In the genomic region with DNA sequence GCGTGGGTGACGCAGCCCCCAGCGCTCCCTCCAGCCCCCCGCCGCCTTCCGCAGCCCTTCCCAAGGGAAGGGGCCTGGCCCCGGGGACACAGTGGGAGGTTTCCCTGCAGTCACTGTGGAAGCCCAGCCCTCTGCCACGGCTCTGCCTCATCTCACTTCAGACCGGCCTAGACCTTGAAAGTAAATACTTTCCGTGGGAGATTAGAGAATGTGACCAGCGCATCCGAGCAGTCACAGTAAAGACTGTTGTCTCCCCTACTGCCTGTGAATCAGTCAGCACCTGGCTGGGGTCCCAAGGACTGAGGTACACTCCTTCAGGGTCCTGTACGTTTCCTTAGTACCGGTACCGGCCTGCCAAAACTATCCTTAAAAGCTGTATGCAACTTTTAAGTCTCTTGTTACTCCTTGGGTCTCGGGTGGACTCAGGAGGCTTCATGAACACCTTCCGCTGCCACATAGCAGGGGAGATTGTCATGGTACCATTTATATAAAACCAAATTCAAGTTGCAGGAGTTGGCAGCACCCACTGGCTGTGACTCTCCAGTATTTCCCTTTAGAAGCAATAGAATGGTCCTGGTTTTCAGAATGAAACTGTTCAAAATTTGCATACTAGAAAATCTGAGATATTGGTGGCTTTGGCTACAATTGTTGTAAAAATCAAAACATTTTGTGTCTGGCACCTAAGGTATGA, we compare ENCODE assay signal across 8 mouse cellular contexts. TPM values are rescaled to one million over a fixed set of nuclear protein-coding genes. Genes with fewer than 3 reads are reported as not detected.
DNase-seq lines count a peak whose midpoint lies in the region; ATAC-seq and TF ChIP-seq lines count a peak whose summit lies in the region.

No protein-coding gene starts in this region.

- H3ac ChIP-seq in myocyte (ENCODE audit: control insufficient read depth, insufficient read length) = peak overlapping the region; percentile 66

- no peak for TF ChIP-seq CTCF in gastrocnemius, adult 2 months (IDR thresholded peaks at IDR 0.05)

- H3K27ac ChIP-seq in gastrocnemius, adult 2 months = peak overlapping the region; percentile 82
- H3K27ac ChIP-seq in embryonic facial prominence, embryonic 12.5 days = no peak overlapping the region
- H3K27ac ChIP-seq in intestine, embryonic 15.5 days = no peak overlapping the region

- TF ChIP-seq POLR2A in myocyte (IDR thresholded peaks at IDR 0.05; ENCODE audit: insufficient read length, low read depth) = no peak

- H3K27me3 ChIP-seq in embryonic facial prominence, embryonic 12.5 days = peaks cover 42% of the 10 kb centered on the region
- H3K27me3 ChIP-seq in intestine, embryonic 15.5 days (replicated peaks) = no peaks in the 10 kb centered on the region; the same call in 1 of the 2 replicates
- no peaks in the 10 kb centered on the region for H3K27me3 ChIP-seq in myocyte (ENCODE audit: control insufficient read depth, insufficient read depth, insufficient read length)

- WGBS in embryonic facial prominence, embryonic 12.5 days = 6% methylated on average over 17 of the region's 17 CpGs
- 9% methylated on average over 17 of the region's 17 CpGs for WGBS in intestine, embryonic 15.5 days

- ATAC-seq in CD4-positive, CD25-positive, alpha-beta regulatory T cell, adult 4 months = peak; percentile 2
- peak; percentile 67 for ATAC-seq in embryonic facial prominence, embryonic 12.5 days (ENCODE audit: insufficient number of reproducible peaks, insufficient read depth, low FRiP score, low TSS enrichment)
- ATAC-seq in intestine, embryonic 15.5 days = no peak

- peak overlapping the region; percentile 82 for H3K4me3 ChIP-seq in gastrocnemius, adult 2 months
- peak overlapping the region; percentile 81 for H3K4me3 ChIP-seq in embryonic facial prominence, embryonic 12.5 days
- H3K4me3 ChIP-seq in intestine, embryonic 15.5 days (replicated peaks) = peak overlapping the region; percentile 86
- H3K4me3 ChIP-seq in myocyte = peak overlapping the region; percentile 25

- H3K4me2 ChIP-seq in embryonic facial prominence, embryonic 12.5 days (replicated peaks) = peak overlapping the region; percentile 100
- peak overlapping the region; percentile 99 for H3K4me2 ChIP-seq in intestine, embryonic 15.5 days (replicated peaks)
- peak overlapping the region; percentile 75 for H3K4me2 ChIP-seq in myocyte (ENCODE audit: low read depth)

- H3K36me3 ChIP-seq in embryonic facial prominence, embryonic 12.5 days = no peaks in the 10 kb centered on the region
- no peaks in the 10 kb centered on the region for H3K36me3 ChIP-seq in intestine, embryonic 15.5 days
- H3K36me3 ChIP-seq in myocyte (ENCODE audit: control insufficient read depth, insufficient read depth) = no peaks in the 10 kb centered on the region

- peaks cover 4% of the 10 kb centered on the region; the same call in 1 of the 2 replicates for H3K4me1 ChIP-seq in embryonic facial prominence, embryonic 12.5 days
- peaks cover 9% of the 10 kb centered on the region; the same call in 1 of the 2 replicates for H3K4me1 ChIP-seq in intestine, embryonic 15.5 days (replicated peaks)

- no peaks in the 10 kb centered on the region for H3K79me2 ChIP-seq in myocyte (ENCODE audit: control insufficient read depth, insufficient read depth)

- peak overlapping the region; percentile 69 for H3K9ac ChIP-seq in embryonic facial prominence, embryonic 12.5 days
- H3K9ac ChIP-seq in intestine, embryonic 15.5 days = peak overlapping the region; percentile 75

- no peaks in the 10 kb centered on the region for H3K9me3 ChIP-seq in embryonic facial prominence, embryonic 12.5 days
- no peaks in the 10 kb centered on the region for H3K9me3 ChIP-seq in intestine, embryonic 15.5 days

- intact Hi-C loops in gastrocnemius, adult 2 months (cut with DNase I) = no loop called here
- intact Hi-C loops in gastrocnemius, postnatal 14 days (cut with DNase I; ENCODE audit: low total_unique reads) = no loop called here

- DNase-seq in gastrocnemius, adult 2 months = peak; percentile 45
- DNase-seq in gastrocnemius, postnatal 14 days = no peak
- no peak for DNase-seq in layer of hippocampus, adult 11-12 months (ENCODE audit: low spot score)
- DNase-seq in cerebellum, adult 11-12 months = no peak

TF ChIP-seq in myocyte, 11 proteins besides CTCF, POLR2A, EP300 and RAD21:
- no peak for TF ChIP-seq MYOG (IDR thresholded peaks at IDR 0.05; ENCODE audit: control insufficient read depth in 1 of 3, insufficient read depth in 1 of 3, insufficient read length in 2 of 3, low read depth in 2 of 3)
- no peak for TF ChIP-seq TCF3 (IDR thresholded peaks at IDR 0.05; ENCODE audit: insufficient read length, low read depth)
- no peak for TF ChIP-seq CEBPB (IDR thresholded peaks at IDR 0.05; ENCODE audit: insufficient read depth, poor library complexity, severe bottlenecking)
- TF ChIP-seq TCF12 (IDR thresholded peaks at IDR 0.05; ENCODE audit: insufficient read depth, poor library complexity, severe bottlenecking) = no peak
- no peak for TF ChIP-seq MYOD1 (IDR thresholded peaks at IDR 0.05; ENCODE audit: control insufficient read depth in 1 of 3, insufficient read length in 2 of 3, low read depth in 2 of 3)
- no peak for TF ChIP-seq USF1 (IDR thresholded peaks at IDR 0.05; ENCODE audit: low read depth)
- no peak for TF ChIP-seq MAX (IDR thresholded peaks at IDR 0.05; ENCODE audit: low read depth)
- no peak for TF ChIP-seq REST (IDR thresholded peaks at IDR 0.05; ENCODE audit: insufficient read depth, insufficient read length)
- TF ChIP-seq POLR2AphosphoS2 (IDR thresholded peaks at IDR 0.05; ENCODE audit: insufficient read length, low read depth) = no peak
- no peak for TF ChIP-seq SRF (IDR thresholded peaks at IDR 0.05; ENCODE audit: control insufficient read depth, insufficient read length, low read depth)
- TF ChIP-seq E2F4 (IDR thresholded peaks at IDR 0.05; ENCODE audit: insufficient read depth) = no peak
TF ChIP-seq in myocyte: peak in this region for 0.

RNA-seq across cellular contexts. Expression of a gene that starts 2.2 kb away (rescaled TPM):
- total RNA-seq in gastrocnemius, adult 2 months (2021) = 1 to 10 TPM; 3.0 to 3.8 TPM
- 1 to 10 TPM; 1.7 to 3.6 TPM for total RNA-seq in gastrocnemius, postnatal 14 days (2021)
- polyA plus RNA-seq in CD4-positive, CD25-positive, alpha-beta regulatory T cell, adult 4 months (2017; shearing (Covaris generic)) = 10 to 100 TPM; 59.7 to 60.2 TPM
- 4.7 and 5.3 TPM in 2 replicates for polyA plus RNA-seq in embryonic facial prominence, embryonic 12.5 days (2016; fragmentation: Nextera tagmentation; extraction: Ambion mirVana)
- 4.6 and 4.9 TPM in 2 replicates for polyA plus RNA-seq in intestine, embryonic 15.5 days (2015; fragmentation: Nextera tagmentation; extraction: Ambion mirVana)
- polyA plus RNA-seq in myocyte (2012; fragmentation: generic; extraction: Trizol) = 1.4 TPM

Comparison
In these comparisons a context has a peak if more than half of its experiments do, and no peak if none do; other contexts are left out.
1. H3K4me3 ChIP-seq: peak in every context shown above with its lines; median percentile 86 in intestine, embryonic 15.5 days; 82 in gastrocnemius, adult 2 months; 81 in embryonic facial prominence, embryonic 12.5 days; 25 in myocyte.